20 mouse cellular contexts compared by ENCODE assay signal in the genomic region with DNA sequence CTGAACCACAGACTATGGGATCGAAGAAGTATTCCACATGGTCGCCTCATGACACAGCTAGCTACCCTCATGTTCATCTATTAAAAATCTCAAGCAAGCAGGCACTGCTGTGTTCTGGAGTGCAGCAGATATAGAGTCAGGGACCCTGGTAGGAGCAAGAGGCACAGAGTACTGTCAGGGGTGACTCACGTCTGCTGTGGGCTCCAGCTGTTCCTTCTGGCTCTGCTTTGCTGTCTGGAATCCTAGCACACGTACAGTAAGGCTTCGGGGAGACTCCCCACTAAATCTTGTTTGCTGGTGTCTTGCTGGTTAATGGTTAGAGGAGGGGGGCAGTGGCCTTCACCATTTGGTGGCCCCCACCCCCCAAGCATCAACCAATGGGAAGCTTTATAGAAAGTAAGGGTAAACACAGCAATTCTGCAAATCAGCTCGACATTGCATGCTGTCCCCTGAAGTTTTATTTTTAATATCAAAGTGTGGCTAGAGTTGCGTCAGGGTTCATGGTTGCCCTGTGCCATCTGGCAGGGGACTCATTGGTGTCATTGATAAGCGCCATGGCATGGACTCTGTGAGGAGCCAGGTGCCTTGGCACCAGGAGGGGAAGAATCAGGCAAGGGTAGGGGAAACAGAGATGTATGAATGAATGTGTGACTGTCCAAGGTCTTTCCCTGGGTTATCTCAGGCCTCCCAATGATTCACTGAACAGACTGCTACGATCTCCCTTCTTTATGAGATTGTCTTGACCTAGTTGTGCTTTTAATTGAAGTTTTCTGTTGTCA. TPM values are rescaled to one million over a fixed set of nuclear protein-coding genes. Genes with fewer than 3 reads are reported as not detected.
A peak's percentile ranks its signal among the peaks of the same experiment; 100 is the strongest.
DNase-seq lines count a peak whose midpoint lies in the region; ATAC-seq and TF ChIP-seq lines count a peak whose summit lies in the region.
"Had no signal": no experiment of that assay in that cellular context is flagged by ENCODE, and none has a peak within 500 bp of the region (broad histone marks: within the 10 kb centered on the region; RNA-seq: fewer than 3 reads in every experiment).

Serpina6 (minus strand) TSS at position 365 of the 779 bp plus-strand sequence.

- no peak within 1 kb of the TSS for H3K9ac ChIP-seq in liver, postnatal 0 days (replicated peaks)
- no peak within 1 kb of the TSS for H3K9ac ChIP-seq in intestine, embryonic 16.5 days (ENCODE audit: low read depth, low read length)
- no peak within 1 kb of the TSS for H3K9ac ChIP-seq in stomach, embryonic 16.5 days (ENCODE audit: low read length)
- H3K9ac ChIP-seq: forebrain, postnatal 0 days; heart, embryonic 13.5 days; hindbrain, embryonic 12.5 days; midbrain, embryonic 12.5 days had no signal

- no peak within 1 kb of the TSS for H3K4me3 ChIP-seq in liver, postnatal 0 days (ENCODE audit: low read depth, low read length)
- H3K4me3 ChIP-seq in intestine, embryonic 16.5 days (ENCODE audit: low read length) = no peak within 1 kb of the TSS
- no peak within 1 kb of the TSS for H3K4me3 ChIP-seq in stomach, embryonic 16.5 days (replicated peaks; ENCODE audit: low read length)
- H3K4me3 ChIP-seq: gastrocnemius, adult 2 months; heart, embryonic 13.5 days; hindbrain, embryonic 12.5 days; midbrain, embryonic 12.5 days had no signal

- peaks cover 8% of the 10 kb centered on the region; the same call in 1 of the 2 replicates for H3K4me1 ChIP-seq in liver, postnatal 0 days (ENCODE audit: insufficient read depth)
- H3K4me1 ChIP-seq in intestine, embryonic 16.5 days (ENCODE audit: control insufficient read depth, insufficient read depth, low read length) = no peaks in the 10 kb centered on the region
- no peaks in the 10 kb centered on the region for H3K4me1 ChIP-seq in stomach, embryonic 16.5 days (ENCODE audit: control insufficient read depth, insufficient read depth, low read length)
- H3K4me1 ChIP-seq: heart, embryonic 13.5 days; hindbrain, embryonic 12.5 days; midbrain, embryonic 12.5 days had no signal

- no peaks in the 10 kb centered on the region for H3K27me3 ChIP-seq in liver, postnatal 0 days (ENCODE audit: insufficient read depth, low read length)
- no peaks in the 10 kb centered on the region for H3K27me3 ChIP-seq in intestine, embryonic 16.5 days (replicated peaks; ENCODE audit: control insufficient read depth, insufficient read depth, low read length)
- H3K27me3 ChIP-seq in stomach, embryonic 16.5 days (ENCODE audit: control insufficient read depth, insufficient read depth, low read length) = no peaks in the 10 kb centered on the region
- H3K27me3 ChIP-seq: heart, embryonic 13.5 days; hindbrain, embryonic 12.5 days; midbrain, embryonic 12.5 days had no signal

- no peaks in the 10 kb centered on the region for H3K36me3 ChIP-seq in liver, postnatal 0 days (replicated peaks; ENCODE audit: insufficient read depth, low read length)
- H3K36me3 ChIP-seq in intestine, embryonic 16.5 days (ENCODE audit: control insufficient read depth, insufficient read depth, low read length) = no peaks in the 10 kb centered on the region
- H3K36me3 ChIP-seq in stomach, embryonic 16.5 days (ENCODE audit: control insufficient read depth, insufficient read depth, low read length) = no peaks in the 10 kb centered on the region
- H3K36me3 ChIP-seq: heart, embryonic 13.5 days; hindbrain, embryonic 12.5 days; midbrain, embryonic 12.5 days had no signal

- TF ChIP-seq EP300 in liver, postnatal 0 days (IDR thresholded peaks at IDR 0.05; ENCODE audit: low read depth) = no peak

- DNase-seq in heart, adult 18-20 months = peak; percentile 9 to 13
- DNase-seq in heart, postnatal 4 days = no peak
- peak; percentile 35 for DNase-seq in liver
- DNase-seq in liver, postnatal 0 days = no peak
- no peak for DNase-seq in gastrocnemius, postnatal 4 days (ENCODE audit: low spot score in 2 of 2)
- DNase-seq: cerebellum, postnatal 14 days; forebrain, postnatal 0 days; gastrocnemius, adult 2 months; kidney, adult 18-20 months; layer of hippocampus, adult 9-11 months; lung, postnatal 36 days had no signal

- no peaks in the 10 kb centered on the region for H3K9me3 ChIP-seq in liver, postnatal 0 days (ENCODE audit: low read length)
- H3K9me3 ChIP-seq in intestine, embryonic 16.5 days (ENCODE audit: control insufficient read depth, low read length) = no peaks in the 10 kb centered on the region
- H3K9me3 ChIP-seq in stomach, embryonic 16.5 days (replicated peaks; ENCODE audit: control insufficient read depth, low read length) = no peaks in the 10 kb centered on the region
- H3K9me3 ChIP-seq: heart, embryonic 13.5 days; hindbrain, embryonic 12.5 days; midbrain, embryonic 12.5 days had no signal

- H3K27ac ChIP-seq in liver, postnatal 0 days (ENCODE audit: low read depth) = no peak within 1 kb of the TSS
- H3K27ac ChIP-seq in intestine, embryonic 16.5 days (ENCODE audit: low read length) = no peak within 1 kb of the TSS
- no peak within 1 kb of the TSS for H3K27ac ChIP-seq in stomach, embryonic 16.5 days (ENCODE audit: low read length)
- H3K27ac ChIP-seq: gastrocnemius, adult 2 months; heart, embryonic 13.5 days; hindbrain, embryonic 12.5 days; midbrain, embryonic 12.5 days had no signal

- H3K4me2 ChIP-seq in liver, postnatal 0 days (ENCODE audit: low read depth, low read length) = no peak within 1 kb of the TSS
- no peak within 1 kb of the TSS for H3K4me2 ChIP-seq in intestine, embryonic 16.5 days (ENCODE audit: low read depth, low read length)
- H3K4me2 ChIP-seq in stomach, embryonic 16.5 days (ENCODE audit: low read depth, low read length) = no peak within 1 kb of the TSS
- H3K4me2 ChIP-seq: heart, embryonic 13.5 days; hindbrain, embryonic 12.5 days; midbrain, embryonic 12.5 days had no signal

- no peak for ATAC-seq in liver, postnatal 0 days
- ATAC-seq in intestine, embryonic 16.5 days = peak; percentile 46; the same call in 1 of the 2 replicates
- no peak for ATAC-seq in stomach, embryonic 16.5 days (ENCODE audit: insufficient read depth, low FRiP score)
- ATAC-seq: forebrain, postnatal 0 days had no signal

- WGBS in liver, postnatal 0 days (ENCODE audit: insufficient replicate concordance) = 51% methylated on average over 9 of the region's 9 CpGs
- 68% methylated on average over 9 of the region's 9 CpGs for WGBS in intestine, embryonic 16.5 days
- 65% methylated on average over 9 of the region's 9 CpGs for WGBS in stomach, embryonic 16.5 days

- no peak for TF ChIP-seq CTCF in liver, postnatal 0 days (IDR thresholded peaks at IDR 0.05; ENCODE audit: low read depth)

RNA-seq across cellular contexts. Expression of gene Serpina6, which starts in this region (rescaled TPM):
- not detected for total RNA-seq in heart, adult 18-20 months (2021)
- total RNA-seq in heart, postnatal 4 days (2021) = not detected
- 5.8 and 10.0 TPM in 2 replicates for polyA plus RNA-seq in liver, postnatal 0 days (2015; fragmentation: Nextera tagmentation; extraction: Ambion mirVana)
- polyA plus RNA-seq in intestine, embryonic 16.5 days (2015; fragmentation: Nextera tagmentation; extraction: Ambion mirVana) = 53.8 and 90.3 TPM in 2 replicates
- 142 and 172 TPM in 2 replicates for polyA plus RNA-seq in stomach, embryonic 16.5 days (2015; fragmentation: Nextera tagmentation; extraction: Ambion mirVana)
- not detected for total RNA-seq in gastrocnemius, postnatal 4 days (2021)
- total RNA-seq: ES-E14; forebrain, postnatal 0 days; gastrocnemius, adult 2 months; left cerebral cortex, postnatal 10 days; neutrophil, adult 5-6 weeks had no signal
- polyA plus RNA-seq: forebrain, postnatal 0 days; hindbrain, embryonic 12.5 days; midbrain, embryonic 12.5 days; spleen, adult 2 months had no signal

Comparison
In these comparisons a context has a peak if more than half of its experiments do, and no peak if none do; other contexts are left out.
1. Peak in DNase-seq in heart, adult 18-20 months; RNA of the gene not detected or under 1 TPM.